Mouse (Mus musculus) thymus, adult 2 months (tissue): Measurements from ENCODE around the gene Rfwd3. TPM values are rescaled to one million over a fixed set of nuclear protein-coding genes. Genes with fewer than 3 reads are reported as not detected.
"Not testable (repeated sequence)": the region's sequence is repeated elsewhere in the genome, so short reads cannot be mapped to it uniquely, and the experiment has no call there.

ENCODE experiments used
- DNase-seq: peaks from one replicate; pipeline ENCODE4 v3.0.0; 2021
- H3K27ac ChIP-seq: fragments of 200-500 bp; 2 replicates; pipeline ENCODE4 v1.5.1; 2012; ENCODE audit warnings: low read length, control low read depth; ENCODE audit not compliant: control insufficient read depth, insufficient read depth
- H3K27me3 ChIP-seq: fragments of 200-500 bp; 2 replicates; pipeline ENCODE4 v1.6.1; 2012; ENCODE audit warnings: mild to moderate bottlenecking, low read length, moderate library complexity, mixed read lengths; ENCODE audit not compliant: control insufficient read depth, insufficient read depth
- H3K36me3 ChIP-seq: fragments of 200-500 bp; 2 replicates; pipeline ENCODE4 v1.6.1; 2012; ENCODE audit warnings: mild to moderate bottlenecking, low read length, moderate library complexity; ENCODE audit not compliant: control insufficient read depth, insufficient read depth
- H3K4me1 ChIP-seq: fragments of 200-500 bp; replicated peaks from 2 replicates; pipeline ENCODE4 v1.6.1; 2012; ENCODE audit warnings: low read length; ENCODE audit not compliant: control insufficient read depth, insufficient read depth
- H3K4me3 ChIP-seq: fragments of 200-500 bp; 2 replicates; pipeline ENCODE4 v1.5.1; 2012; ENCODE audit warnings: mild to moderate bottlenecking, low read length, control low read depth, moderate library complexity; ENCODE audit not compliant: control insufficient read depth, insufficient read depth
- CTCF ChIP-seq: fragments of 200-500 bp; IDR thresholded peaks from 2 replicates; pipeline ENCODE4 v1.5.1; 2012; ENCODE audit warnings: mild to moderate bottlenecking, control low read depth, low read length, moderate library complexity, borderline replicate concordance; ENCODE audit not compliant: control insufficient read depth, poor library complexity, insufficient read depth; ENCODE audit errors: extremely low read depth
- POLR2A ChIP-seq: fragments of 200-500 bp; IDR thresholded peaks from 2 replicates; pipeline ENCODE4 v1.6.1; 2012; ENCODE audit warnings: mild to moderate bottlenecking, low read length, control low read depth, moderate library complexity; ENCODE audit not compliant: control insufficient read depth, poor library complexity, insufficient read depth; ENCODE audit errors: extremely low read depth
- WGBS: fragments of 180-500 bp; shearing (Covaris S2); methylation state at CpG from one replicate; pipeline ENCODE4 v1.1.7; 2018; 5-methylcytosine and 5-hydroxymethylcytosine counted together
- polyA plus RNA-seq: library from polyadenylated mRNA; depleted of rRNA; stranded (reverse); fragments of >200 nt; gene quantifications from 2 replicates; pipeline ENCODE4 v1.2.3, GENCODE M21; 2012

Rfwd3 gene
- polyA plus RNA-seq, 1 experiment, result 30.9 TPM

GRCm38 (mm10) chr8:111268277-111268676, 31.7 kb downstream of the Rfwd3 start:
- Histone ChIP-seq H3K4me1 (no peaks in the 10 kb centered on the region), H3K4me3 (no peak overlapping the region), H3K27me3 (no peaks in the 10 kb centered on the region), H3K27ac (no peak overlapping the region), H3K36me3 (peaks cover 5% of the 10 kb centered on the region)
- TF ChIP-seq POLR2A (no peak), CTCF (no peak)
- DNase-seq, result no peak
- 93% methylated on average over 2 of the region's 2 CpGs for WGBS

GRCm38 (mm10) chr8:111266161-111266560, 33.9 kb downstream of the Rfwd3 start:
- H3K36me3 ChIP-seq, H3K27me3 ChIP-seq, H3K4me3 ChIP-seq, DNase-seq, H3K27ac ChIP-seq, H3K4me1 ChIP-seq: not testable (repeated sequence)
- WGBS, result 94% methylated on average over 7 of the region's 7 CpGs

GRCm38 (mm10) chr8:111264693-111265220, 35.3 kb downstream of the Rfwd3 start:
- Histone ChIP-seq H3K27me3 (no peaks in the 10 kb centered on the region), H3K27ac (no peak overlapping the region), H3K4me3 (no peak overlapping the region), H3K36me3 (no peaks in the 10 kb centered on the region), H3K4me1 (no peaks in the 10 kb centered on the region)
- no peak for TF ChIP-seq POLR2A
- TF ChIP-seq CTCF, result no peak
- 90% methylated on average over 2 of the region's 2 CpGs for WGBS
- no peak for DNase-seq

- TF ChIP-seq POLR2A (no peak), CTCF (no peak)
- Histone ChIP-seq H3K27ac (no peak overlapping the region), H3K36me3 (no peaks in the 10 kb centered on the region), H3K4me3 (no peak overlapping the region), H3K4me1 (no peaks in the 10 kb centered on the region), H3K27me3 (no peaks in the 10 kb centered on the region)
- 63% methylated on average over 4 of the region's 4 CpGs for WGBS
- DNase-seq, result no peak
Observed at GRCm38 (mm10) chr8:111261981-111262381, 38.0 kb downstream of the Rfwd3 start.

GRCm38 (mm10) chr8:111260251-111260650, 39.8 kb downstream of the Rfwd3 start:
- Histone ChIP-seq H3K27me3 (no peaks in the 10 kb centered on the region), H3K36me3 (no peaks in the 10 kb centered on the region), H3K4me1 (no peaks in the 10 kb centered on the region), H3K27ac (no peak overlapping the region), H3K4me3 (no peak overlapping the region)
- WGBS, result 97% methylated on average over 5 of the region's 5 CpGs
- DNase-seq, result no peak
- TF ChIP-seq POLR2A (no peak), CTCF (no peak)

- peak overlapping the region; percentile 60 for H3K4me3 ChIP-seq
- no peaks in the 10 kb centered on the region for H3K27me3 ChIP-seq
- DNase-seq, result no peak
- WGBS, result 7% methylated on average over 13 of the region's 13 CpGs
- TF ChIP-seq POLR2A (no peak), CTCF (no peak)
- H3K27ac ChIP-seq, result no peak overlapping the region; the same call in 1 of the 2 replicates
- no peaks in the 10 kb centered on the region for H3K36me3 ChIP-seq
- no peaks in the 10 kb centered on the region for H3K4me1 ChIP-seq
Observed at GRCm38 (mm10) chr8:111259408-111259741, 40.6 kb downstream of the Rfwd3 start.

- DNase-seq, result peak; percentile 94
- peak within 1 kb of the TSS; percentile 46 for H3K27ac ChIP-seq
- H3K36me3 ChIP-seq, result no peaks in the 10 kb centered on the region
- H3K4me3 ChIP-seq, result peak within 1 kb of the TSS; percentile 60
- H3K4me1 ChIP-seq, result no peaks in the 10 kb centered on the region
- under 1% methylated on average over 76 of the region's 76 CpGs for WGBS
- peak; percentile 97 for TF ChIP-seq POLR2A
- peak; percentile 53; the same call in 1 of the 2 replicates for TF ChIP-seq CTCF
- no peaks in the 10 kb centered on the region for H3K27me3 ChIP-seq
Observed at GRCm38 (mm10) chr8:111258631-111259407, 41.2 kb downstream of the Rfwd3 start, which contains the start of gene Glg1. Gene Glg1, minus strand, starts transcription at chr8:111259216.
